Mouse (Mus musculus): ENCODE data around the gene Bnip1.

Gene Bnip1

DNA sequence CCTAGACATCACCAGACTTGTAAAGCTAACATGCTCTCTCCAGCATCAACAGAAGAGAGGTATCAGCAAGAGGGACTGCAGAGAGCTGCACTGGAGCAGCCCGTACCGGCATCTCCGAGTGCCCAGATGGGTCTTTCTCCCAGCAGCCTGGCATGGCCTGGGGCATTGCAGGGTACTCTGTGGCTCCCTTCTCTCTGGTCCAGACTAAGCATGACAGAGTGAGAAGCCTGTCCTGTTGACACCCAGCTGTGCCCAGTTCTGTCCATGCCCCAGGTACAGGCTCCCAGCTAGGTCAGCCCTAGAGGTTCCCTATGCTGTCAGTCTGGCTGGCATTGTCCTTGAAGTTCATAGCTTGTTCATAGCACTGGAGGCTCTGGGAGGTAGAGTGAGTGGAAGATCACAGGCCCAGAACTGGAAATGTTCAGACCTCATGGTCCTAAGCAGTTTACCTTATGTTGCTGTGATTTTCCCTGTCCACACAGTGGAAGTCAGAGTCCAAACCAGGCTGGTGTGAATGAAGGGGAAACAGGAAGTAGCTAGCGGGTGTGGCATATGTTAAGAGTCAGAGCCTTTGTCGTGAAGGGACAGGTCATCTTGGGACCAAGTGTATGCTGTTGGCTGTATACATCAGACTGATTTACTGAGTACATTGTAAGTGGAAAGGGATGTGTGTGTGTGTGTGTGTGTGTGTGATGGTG lies 12.4 kb downstream of the Bnip1 start:
- DNase-seq (ENCODE audit: low read depth, low spot score), result no peak

DNA sequence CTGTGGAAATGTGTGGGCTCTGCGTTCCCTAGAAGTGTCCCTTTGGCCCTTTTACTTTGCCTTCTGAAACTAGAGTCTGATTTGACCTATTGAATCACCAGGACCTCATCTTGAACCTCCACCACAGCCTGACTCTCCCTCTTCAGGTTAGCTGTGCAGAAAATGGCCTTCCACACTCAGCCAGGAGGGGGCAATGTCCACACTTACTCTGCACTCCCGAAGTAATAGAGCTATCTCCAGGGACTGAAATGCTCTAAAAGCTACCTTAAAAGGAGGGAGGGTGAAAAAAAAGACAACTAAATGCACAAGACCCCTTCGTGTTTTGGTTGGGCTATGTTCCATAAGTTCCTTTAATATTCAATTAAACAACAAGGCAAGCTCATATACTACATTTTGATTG lies 13.9 kb downstream of the Bnip1 start:
- peak; percentile 60 for DNase-seq (ENCODE audit: low read depth, low spot score)

DNA sequence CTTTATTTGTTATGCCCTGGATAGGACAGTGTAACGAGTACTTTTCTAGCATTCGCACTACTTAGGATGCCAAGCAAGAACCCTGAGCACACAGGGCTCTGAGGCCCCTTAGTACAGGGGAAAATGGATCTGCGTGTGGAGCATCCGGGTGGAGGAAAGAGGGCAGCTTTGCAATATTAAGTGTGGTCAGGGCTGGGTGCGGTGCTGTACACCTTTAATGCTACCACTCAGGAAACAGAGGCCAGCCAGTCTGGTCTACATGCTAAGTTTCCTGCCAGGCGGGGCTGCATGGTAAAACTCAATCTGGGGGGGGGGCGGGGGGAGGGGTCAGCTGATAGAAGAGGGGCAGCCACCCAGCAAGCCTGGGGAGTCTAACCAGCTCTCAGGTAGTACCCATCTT lies 14.5 kb downstream of the Bnip1 start:
- no peak for DNase-seq (ENCODE audit: low read depth, low spot score)

DNA sequence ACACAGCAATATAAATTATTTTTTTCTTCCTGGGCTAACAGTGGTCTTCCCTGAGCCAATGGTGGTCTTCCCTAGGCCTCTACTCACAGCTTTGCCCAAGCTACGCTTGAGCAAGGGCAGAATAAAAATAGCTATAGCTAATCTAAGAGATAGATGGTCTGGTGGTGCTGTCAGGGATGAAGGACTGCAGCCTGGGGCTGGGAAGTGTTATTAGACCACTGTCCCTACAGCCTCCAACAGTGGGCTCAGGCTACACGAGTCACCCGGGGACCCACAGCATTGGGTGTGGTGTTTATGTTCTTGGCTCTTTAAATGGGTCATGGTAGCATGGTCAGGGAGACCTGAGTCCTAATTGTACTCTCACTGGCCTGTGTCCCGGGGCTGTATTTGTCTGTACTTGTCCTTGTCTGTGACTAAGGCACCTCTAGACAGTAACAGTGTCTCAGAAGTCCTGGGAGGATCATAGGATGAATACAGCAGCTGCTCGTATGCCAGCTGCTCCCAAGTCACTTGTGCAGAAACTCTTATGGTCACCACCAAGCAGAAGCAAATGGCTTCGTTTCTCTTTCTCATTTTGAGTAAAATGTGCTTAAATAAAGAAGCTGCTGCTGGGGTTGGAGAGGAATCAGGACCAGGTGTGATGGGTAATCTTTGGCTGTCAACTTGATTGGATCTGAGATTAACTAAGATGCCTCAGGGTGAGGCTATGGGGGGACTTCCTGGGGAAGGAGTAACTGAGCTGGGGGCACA lies 16.7 kb downstream of the Bnip1 start:
- no peak for DNase-seq (ENCODE audit: low read depth, low spot score)

DNA sequence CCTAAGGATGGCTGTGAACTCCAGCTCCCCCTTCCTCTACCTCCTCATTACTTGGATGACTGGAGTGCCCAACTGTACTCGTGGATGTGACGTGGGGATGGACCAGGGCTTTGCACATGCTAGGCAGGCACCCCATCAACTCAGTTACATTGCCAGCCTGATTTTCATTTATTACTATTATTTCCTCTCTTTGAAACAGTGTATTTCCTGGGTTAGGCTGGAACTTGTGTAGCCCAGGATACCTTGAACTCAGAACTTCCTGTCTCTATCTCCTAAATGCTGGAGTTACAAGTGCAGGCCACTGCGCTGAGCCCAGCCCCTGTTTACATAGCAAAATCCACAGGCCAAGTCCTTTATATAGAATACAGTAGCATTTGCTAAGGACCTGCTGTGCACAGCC lies 22.0 kb downstream of the Bnip1 start:
- no peak for DNase-seq (ENCODE audit: low read depth, low spot score)

DNA sequence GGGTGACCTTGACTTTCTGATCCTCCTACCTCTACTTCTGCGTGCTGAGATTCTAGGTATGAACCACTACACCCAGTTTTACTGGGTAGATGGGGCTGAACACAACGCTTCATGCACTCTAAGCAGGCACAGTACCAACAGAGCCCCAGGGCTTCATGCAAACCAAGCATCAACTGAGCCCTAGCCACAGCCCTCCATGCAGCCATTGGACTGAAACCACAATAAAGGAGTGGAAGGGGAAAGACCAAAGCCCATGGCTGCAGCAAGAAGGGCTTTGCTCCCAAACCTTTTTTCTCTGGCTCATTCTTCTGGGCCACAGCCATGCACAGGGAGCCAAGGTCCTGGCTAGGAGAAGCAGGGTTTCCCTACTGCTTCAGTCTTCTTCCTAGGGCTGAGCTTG lies 31.7 kb downstream of the Bnip1 start:
- no peak for DNase-seq (ENCODE audit: low read depth, low spot score)

DNA sequence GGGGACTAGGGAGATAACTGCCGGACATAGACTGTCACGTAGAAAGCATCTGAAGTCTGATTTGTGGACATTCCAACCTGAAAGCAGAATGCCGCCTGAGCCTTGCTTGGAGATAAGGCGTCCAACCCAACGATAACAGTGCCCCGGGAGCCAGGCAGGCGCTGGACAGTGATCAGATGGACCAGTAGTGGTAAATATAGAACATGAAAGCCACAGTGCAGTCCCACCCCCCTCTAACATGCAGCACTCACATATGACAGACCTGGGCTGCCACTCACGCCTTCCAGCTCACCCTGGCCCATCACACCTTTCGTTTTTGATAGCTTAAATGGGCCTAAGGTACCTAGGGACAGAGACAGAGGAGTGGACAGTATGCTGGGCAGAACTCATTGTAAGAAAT lies 32.6 kb downstream of the Bnip1 start:
- no peak for DNase-seq (ENCODE audit: low read depth, low spot score)

DNA sequence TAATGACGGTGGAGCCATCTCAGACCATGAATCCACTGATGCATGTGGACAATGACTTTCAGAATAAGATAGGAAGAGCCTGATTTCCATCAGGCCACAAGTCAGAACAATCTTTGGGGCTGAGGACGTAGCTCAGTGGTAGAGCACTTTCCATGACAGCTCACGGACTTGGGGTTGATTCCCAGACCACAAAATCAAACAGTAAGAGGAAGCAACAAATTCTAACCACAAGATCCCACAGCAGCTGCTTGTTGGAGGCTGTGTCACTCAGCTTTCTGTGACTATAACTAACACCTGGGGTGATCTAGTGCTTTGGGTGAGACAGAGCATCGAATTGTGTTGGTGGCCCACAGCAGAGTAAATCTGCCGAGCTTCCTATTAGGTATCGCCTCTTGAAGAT lies 35.9 kb downstream of the Bnip1 start:
- DNase-seq (ENCODE audit: low read depth, low spot score), result no peak

DNA sequence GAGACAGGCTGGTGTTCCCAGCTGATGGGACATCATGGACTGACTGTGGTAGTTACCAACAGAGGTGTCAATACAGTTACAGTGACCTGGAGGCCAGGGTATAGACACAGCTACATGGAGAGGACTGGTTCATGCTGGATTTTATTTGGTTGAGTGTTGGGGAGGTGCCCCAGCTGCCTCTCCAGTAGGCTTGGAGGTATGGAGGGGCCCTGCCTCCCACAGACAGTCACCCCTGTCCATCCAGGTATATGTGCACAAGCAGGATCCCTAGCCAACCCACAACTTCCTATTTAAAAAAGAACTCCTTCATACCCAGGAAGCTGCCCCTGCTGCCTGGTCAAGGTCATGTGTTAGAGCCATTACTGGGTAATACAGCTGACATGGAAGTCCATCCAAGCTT lies 36.9 kb downstream of the Bnip1 start:
- DNase-seq (ENCODE audit: low read depth, low spot score), result no peak

DNA sequence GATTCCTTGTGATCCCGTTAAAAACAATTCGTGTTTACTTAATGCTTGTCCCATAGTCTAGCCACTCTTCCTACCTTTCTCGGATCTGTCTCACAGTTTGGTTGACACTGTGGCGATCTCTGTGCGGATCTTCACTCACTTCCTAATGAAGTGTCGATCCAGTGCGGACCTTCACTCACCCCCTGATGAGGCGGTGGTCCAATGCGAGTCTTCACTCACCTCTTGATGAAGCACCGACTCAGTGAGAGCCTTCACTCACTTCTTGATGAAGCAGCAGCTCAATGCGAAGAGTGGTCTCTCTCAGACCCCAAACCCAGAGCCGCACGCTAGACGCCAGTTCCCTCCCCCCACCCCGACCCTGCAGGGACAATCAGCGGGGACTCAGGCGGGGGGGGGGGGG lies 45.3 kb downstream of the Bnip1 start:
- DNase-seq (ENCODE audit: low read depth, low spot score), result no peak

DNA sequence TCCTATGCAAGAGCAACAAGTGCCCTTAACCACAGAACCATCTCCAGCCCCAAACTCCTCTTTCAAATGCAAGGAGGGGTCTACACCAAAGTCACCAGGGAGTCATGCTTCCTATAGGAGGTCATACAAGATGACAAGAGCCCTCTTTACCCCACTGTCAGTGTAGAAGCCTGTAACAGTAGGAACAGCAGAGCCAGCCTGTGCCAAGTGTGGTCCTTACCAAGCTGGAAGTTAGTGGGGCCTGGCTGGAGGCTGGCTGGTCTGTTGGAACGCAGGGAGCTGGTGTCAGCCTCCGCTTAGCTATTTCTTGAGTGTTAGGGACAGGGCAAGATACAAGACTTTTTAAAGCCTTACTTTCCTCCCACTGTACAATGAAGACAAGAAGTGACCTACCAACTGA lies 52.9 kb downstream of the Bnip1 start:
- no peak for DNase-seq (ENCODE audit: low read depth, low spot score)

DNA sequence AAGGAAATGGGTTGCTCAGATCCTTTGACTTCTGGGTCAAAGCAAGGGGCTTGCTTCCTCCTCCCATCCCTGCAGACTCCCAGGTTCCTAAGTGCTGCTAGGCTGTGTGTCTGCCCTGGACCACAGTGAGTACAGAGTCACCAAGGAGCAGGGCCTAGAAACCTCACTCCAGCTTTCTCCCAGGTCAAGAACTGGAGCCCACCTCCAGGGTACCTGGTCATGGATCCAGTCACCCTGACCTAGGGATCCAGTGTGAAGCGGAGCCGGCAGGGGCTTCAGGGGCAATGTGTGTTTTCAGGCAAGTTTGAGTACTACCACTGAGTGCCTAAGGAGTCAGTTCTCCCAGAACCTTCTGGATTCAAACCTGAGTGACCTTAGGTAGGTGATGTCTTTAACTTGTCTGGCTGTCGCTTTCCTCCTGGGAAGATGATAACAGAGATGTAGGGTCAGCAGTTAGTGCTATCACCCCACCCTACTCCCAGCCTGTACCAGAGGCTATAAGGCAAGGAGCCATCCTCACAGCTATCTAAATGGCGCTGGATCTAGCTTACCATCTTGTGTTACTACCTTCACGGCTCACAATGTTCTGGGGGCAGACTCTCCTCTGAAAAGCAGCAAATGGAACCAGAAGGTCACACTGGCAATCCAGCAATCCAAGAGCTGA lies 53.6 kb downstream of the Bnip1 start:
- no peak for DNase-seq (ENCODE audit: low read depth, low spot score)

DNA sequence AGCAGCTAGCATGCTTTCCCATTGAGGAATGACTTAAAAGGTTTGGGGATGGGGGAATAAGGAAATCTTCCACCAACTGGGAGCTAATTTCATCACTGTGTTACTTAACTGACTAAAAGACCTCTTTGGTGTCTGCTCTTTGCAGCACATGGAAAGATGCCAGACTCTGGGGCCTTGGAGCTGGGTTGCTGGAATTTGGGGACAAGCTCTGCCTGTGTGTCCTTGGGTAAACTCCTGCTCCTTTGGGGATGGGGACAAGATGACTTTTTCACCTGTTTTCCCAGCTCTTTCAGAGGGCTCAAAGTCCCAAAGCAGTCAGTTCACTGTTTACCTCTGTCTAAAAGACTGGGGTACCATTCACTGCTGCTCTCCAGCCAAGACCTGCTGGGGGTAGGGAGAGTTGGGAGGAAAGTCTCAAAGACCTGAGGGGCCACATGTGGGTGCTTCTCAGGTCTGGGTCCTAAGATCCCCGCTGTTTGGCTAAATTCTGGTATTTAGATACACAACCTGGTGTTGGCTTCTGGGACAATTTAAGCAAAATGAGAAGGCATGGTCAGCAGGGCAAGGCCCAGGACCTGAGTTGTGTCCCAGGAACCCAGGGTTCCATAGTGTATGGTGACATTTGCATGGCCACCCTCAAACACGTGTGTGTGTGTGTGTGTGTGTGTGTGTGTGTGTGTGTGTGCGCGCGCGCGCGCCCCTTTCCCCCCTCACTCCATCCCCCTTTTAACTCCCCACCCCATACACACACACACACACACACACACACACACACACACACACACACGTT lies 54.3 kb downstream of the Bnip1 start:
- no peak for DNase-seq (ENCODE audit: low read depth, low spot score)

DNA sequence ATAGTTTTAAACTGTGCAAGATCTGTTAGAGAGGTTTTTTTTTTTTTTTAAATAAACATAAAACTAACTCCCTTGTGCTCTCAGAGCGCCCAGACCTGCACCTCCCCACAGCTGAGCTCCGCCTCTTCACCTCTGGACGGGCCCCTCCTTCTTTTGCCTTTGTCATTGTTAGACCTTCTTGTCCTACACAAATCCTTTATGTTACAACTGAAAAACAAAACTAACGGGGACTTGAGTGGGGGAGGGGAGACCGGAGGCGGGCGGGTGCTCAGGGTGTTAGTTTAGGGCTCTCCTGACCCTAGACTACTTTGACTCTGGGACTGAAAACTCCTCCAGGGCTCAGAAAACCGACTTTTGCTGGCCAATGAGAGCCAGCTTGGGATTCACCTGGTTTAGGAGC lies 55.1 kb downstream of the Bnip1 start:
- peak; percentile 84 for DNase-seq (ENCODE audit: low read depth, low spot score)

DNA sequence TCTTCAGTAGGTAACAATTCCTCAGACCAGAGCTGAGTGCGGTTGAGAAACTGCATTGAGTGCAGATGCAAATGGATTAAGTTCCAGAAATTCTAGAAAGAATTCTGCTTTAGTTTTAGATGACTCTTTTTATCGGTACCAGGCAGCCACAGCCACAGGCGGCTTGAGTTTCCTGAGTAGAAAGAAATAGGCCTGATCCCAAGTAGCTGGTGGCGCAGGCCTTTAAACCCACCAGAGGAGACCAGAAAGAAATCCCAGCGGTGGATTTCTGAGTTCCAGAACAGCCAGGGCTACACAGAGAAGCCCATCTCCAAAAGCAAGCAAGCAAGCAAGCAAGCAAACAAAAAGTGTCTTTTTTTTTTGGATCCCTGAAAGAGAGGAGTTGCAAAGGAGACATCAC lies 55.5 kb downstream of the Bnip1 start:
- DNase-seq (ENCODE audit: low read depth, low spot score), result no peak

DNA sequence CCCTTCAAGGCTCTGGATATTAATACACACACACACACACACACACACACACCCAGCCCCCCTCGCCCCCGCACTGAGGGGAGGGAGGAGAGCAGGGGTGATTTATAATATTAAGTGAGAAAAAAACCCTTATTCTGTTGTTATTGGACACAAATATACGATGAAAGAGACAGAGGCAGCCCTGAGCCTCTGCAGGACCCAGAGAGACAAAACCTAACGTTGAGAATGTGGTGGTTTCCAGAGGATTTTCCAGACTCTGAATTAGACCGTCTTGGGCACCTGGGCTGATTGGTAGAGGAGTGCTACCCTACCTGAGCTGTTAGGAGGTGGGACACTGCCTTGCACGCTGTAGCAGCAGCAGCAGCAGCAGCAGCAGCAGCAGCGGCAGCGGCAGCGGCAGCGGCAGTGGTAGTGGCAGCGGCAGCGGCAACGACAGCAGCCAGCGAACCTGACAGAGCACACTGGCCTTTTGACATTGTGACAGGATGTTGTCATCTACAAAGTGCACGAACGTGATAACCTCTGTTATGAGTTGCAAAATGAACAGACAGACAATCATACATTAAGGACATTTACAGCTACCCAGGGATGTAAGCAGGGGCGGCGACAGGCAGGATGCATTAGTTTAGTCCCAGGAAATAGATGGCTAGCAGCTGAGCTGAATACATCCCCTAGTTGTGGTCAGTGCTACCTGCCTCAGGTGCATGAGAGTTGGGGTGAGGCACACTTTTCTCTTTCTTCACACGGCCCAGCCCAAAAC lies 56.1 kb downstream of the Bnip1 start:
- DNase-seq (ENCODE audit: low read depth, low spot score), result no peak

DNA sequence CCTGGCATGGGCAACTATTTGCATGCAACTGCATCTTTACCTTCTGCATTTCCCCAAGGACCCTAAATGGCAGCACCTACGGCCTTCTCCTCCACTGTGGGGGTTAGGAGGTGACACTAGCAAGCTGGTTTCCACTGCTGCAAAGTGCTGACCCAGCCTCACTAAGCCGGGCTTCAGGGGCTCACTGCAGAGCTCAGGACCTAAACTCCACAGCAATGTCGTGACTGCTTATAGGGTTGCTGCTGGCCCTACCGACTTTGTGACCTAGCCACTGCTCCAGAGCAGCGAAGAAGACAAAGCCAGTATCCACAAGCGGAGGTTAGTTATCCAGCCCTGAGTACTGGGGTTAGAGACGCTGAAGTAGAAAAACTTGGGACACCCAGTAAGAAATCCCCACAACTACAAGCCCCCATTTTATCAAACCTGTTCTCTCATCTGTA lies 56.7 kb downstream of the Bnip1 start:
- no peak for DNase-seq (ENCODE audit: low read depth, low spot score)

DNA sequence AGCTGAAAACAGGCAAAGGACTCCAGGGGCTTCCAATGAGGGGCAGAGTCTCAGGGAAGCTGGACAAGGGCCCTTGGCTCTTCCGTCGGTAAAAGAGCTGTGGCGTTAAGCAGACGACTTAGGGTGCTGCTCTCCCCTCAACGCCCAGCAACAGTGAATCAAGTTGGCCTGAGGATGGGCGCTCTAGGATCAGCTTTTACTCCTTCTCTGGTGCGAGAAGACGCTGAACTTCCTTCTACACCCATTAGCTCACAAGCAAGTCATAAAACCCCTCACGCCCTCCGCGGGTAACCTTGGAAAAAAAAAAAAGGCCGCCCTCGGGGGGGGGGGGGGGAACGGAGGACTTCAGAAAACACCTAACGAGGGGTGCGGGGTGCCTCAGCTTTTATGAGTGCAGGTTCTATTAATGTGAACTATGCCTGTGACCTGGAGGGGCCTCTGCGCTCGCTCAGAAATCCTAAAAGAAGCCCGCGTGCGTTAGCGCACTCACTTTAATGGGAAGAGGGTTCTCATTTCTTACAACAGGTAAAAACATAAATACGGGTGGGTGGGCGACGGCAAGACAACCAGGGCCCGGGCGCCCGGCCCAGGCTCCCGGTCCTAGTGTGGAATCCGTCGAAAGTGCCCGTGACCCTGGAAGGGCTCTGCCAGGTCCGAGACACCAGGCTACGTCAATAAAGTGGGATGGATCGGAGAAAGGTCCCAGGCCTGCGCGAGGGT lies 57.5 kb downstream of the Bnip1 start:
- peak; percentile 30 for DNase-seq (ENCODE audit: low read depth, low spot score)

DNA sequence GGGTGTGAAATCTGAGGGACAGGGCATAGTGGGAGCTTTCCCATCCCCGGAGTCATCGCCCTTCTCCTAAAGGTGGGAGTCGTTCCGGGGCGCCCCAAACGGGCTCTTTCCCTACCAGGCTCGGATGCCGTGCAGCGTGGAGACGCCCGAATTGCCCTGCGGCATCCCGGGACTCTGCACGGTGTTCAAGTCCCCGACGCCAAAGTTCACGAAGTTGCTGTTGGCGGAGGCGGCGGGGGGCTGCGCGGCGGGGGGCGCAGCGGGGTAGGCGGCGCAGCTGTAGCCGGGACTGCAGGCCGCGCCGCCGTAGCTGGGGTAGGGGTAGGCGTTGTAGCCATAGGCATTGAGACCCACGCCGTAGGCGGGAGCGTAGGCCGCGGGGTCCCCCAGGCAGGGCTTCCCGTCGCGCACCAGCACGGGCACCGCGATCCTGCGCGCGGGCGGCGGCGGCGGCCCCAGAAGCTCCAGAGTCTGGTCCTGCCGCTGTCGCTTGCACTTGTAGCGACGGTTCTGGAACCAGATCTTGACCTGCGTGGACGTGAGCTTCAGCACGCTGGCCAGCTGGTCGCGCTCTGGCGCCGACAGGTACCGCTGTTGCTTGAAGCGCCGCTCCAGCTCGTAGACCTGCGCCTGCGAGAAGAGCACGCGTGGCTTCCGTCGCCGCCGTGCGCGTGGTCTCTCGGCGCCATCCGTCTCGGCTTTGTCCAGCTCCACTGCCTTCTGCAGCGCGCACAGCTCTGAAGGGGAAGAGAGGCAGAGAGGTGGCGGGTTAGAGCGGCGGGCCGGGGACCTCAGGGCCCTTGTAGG lies 58.2 kb downstream of the Bnip1 start:
- DNase-seq (ENCODE audit: low read depth, low spot score), result peak; percentile 62

All from R1 (cell line).